Comparison of ENCODE assay signal across 18 mouse cellular contexts in the genomic region with DNA sequence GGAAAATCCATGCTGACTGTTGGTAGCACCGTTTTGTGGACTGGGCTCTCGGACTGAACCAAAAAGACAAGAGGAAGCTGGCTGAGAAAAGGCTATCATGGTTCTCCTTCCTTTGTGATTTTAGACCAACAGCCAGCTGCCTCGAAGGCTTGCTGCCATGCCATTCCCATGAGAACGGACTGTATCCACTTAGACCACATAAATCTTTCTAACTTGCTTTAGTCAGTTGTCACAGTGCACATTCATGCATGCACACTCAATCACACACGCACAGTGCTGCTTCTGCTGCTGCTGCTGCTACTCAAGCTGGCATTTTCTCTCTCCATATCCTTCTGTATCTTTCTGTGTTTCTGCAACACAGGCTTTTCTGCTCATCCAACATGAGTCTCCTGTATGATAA.
DNase-seq lines count a peak whose midpoint lies in the region; ATAC-seq and TF ChIP-seq lines count a peak whose summit lies in the region.
"Had no signal": no experiment of that assay in that cellular context is flagged by ENCODE, and none has a peak within 500 bp of the region (broad histone marks: within the 10 kb centered on the region; RNA-seq: fewer than 3 reads in every experiment).

No protein-coding gene starts in this region.

- H3K36me3 ChIP-seq in stomach, postnatal 0 days (ENCODE audit: control insufficient read depth, insufficient read depth, low read length) = no peaks in the 10 kb centered on the region
- H3K36me3 ChIP-seq: heart, embryonic 13.5 days; limb, embryonic 10.5 days; liver, embryonic 13.5 days; midbrain, embryonic 10.5 days had no signal

- H3K9me3 ChIP-seq in stomach, postnatal 0 days (ENCODE audit: control insufficient read depth, low read length) = no peaks in the 10 kb centered on the region
- H3K9me3 ChIP-seq: heart, embryonic 13.5 days; limb, embryonic 10.5 days; liver, embryonic 13.5 days; midbrain, embryonic 10.5 days had no signal

- DNase-seq in adrenal gland, adult 2 months = peak; percentile 30
- no peak for DNase-seq in adrenal gland, adult 8-10 months
- DNase-seq in kidney, postnatal 4 days = peak; percentile 11 to 16
- no peak for DNase-seq in kidney, adult 8-10 months
- DNase-seq in embryo, embryonic 11.5 days (ENCODE audit: low read depth, low spot score) = peak; percentile 7
- DNase-seq in stomach, postnatal 0 days (ENCODE audit: low spot score) = no peak
- DNase-seq in urinary bladder, postnatal 4 days (ENCODE audit: low spot score in 2 of 2) = no peak
- DNase-seq: cerebellum, postnatal 25 days; heart, postnatal 4 days; kidney, adult 11 months; layer of hippocampus, postnatal 36 days; liver, embryonic 13.5 days had no signal

- WGBS in stomach, postnatal 0 days = 64% methylated on average over 5 of the region's 5 CpGs

- no peak overlapping the region for H3K4me2 ChIP-seq in stomach, postnatal 0 days (replicated peaks; ENCODE audit: low read depth)
- H3K4me2 ChIP-seq: heart, embryonic 13.5 days; liver, embryonic 13.5 days had no signal

- ATAC-seq in stomach, postnatal 0 days (ENCODE audit: low FRiP score, low TSS enrichment) = peak; percentile 26
- ATAC-seq in frontal cortex, adult (ENCODE audit: low TSS enrichment) = no peak
- ATAC-seq: lung, postnatal 0 days; Patski had no signal

- TF ChIP-seq CTCF in stomach, postnatal 0 days (IDR thresholded peaks at IDR 0.05; ENCODE audit: low read depth) = no peak

- no peaks in the 10 kb centered on the region for H3K27me3 ChIP-seq in stomach, postnatal 0 days (ENCODE audit: control insufficient read depth, insufficient read depth, low read length)
- H3K27me3 ChIP-seq: heart, embryonic 13.5 days; liver, embryonic 13.5 days; Patski had no signal

- no peak overlapping the region for H3K4me3 ChIP-seq in stomach, postnatal 0 days (ENCODE audit: low read depth, low read length)
- H3K4me3 ChIP-seq: heart, embryonic 13.5 days; limb, embryonic 10.5 days; liver, embryonic 13.5 days; midbrain, embryonic 10.5 days had no signal

- no peak overlapping the region for H3K27ac ChIP-seq in stomach, postnatal 0 days (replicated peaks)
- H3K27ac ChIP-seq: heart, embryonic 13.5 days; limb, embryonic 10.5 days; liver, embryonic 13.5 days; midbrain, embryonic 10.5 days had no signal

- H3K4me1 ChIP-seq in stomach, postnatal 0 days (replicated peaks; ENCODE audit: control insufficient read depth, insufficient read depth) = no peaks in the 10 kb centered on the region
- H3K4me1 ChIP-seq: heart, embryonic 13.5 days; limb, embryonic 10.5 days; liver, embryonic 13.5 days; midbrain, embryonic 10.5 days had no signal

- H3K9ac ChIP-seq in stomach, postnatal 0 days (ENCODE audit: low read length) = no peak overlapping the region
- H3K9ac ChIP-seq: heart, embryonic 13.5 days; liver, embryonic 13.5 days had no signal

- no peak for TF ChIP-seq EP300 in stomach, postnatal 0 days (optimal IDR thresholded peaks at IDR 0.05)

Comparison
In these comparisons a context has a peak if more than half of its experiments do, and no peak if none do; other contexts are left out.
1. DNase-seq: peak in adrenal gland, adult 2 months (single experiment), kidney, postnatal 4 days (2 of 2) and embryo, embryonic 11.5 days (single experiment); none in adrenal gland, adult 8-10 months (single experiment), kidney, adult 8-10 months (0 of 2), stomach, postnatal 0 days (single experiment) and urinary bladder, postnatal 4 days (0 of 2).